Mouse (Mus musculus): ENCODE measurements around the gene Fnbp1l.

Fnbp1l gene

DNA sequence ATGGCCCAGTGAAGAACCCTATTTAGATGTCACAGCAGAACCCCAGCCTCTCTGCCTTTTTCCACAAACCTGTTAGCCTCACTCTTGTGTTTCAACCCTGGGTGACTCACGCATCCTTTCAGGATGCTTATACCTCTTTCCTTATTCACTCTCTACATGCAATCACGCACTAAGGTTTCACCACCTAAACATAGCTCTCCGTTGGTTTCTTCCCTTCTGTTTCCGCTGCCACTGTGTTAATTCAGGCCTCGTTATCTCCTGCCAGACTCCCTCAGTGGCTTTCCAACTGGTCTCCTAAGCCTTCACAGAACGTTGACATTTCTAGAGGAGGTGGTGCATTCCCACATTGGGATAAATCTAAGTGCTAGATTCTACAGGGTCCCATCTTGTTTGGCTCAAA, 128.9 kb downstream of the Fnbp1l start:
- no peak for DNase-seq
